Mouse (Mus musculus): Measurements from ENCODE around the gene Gm17535. TPM values are rescaled to one million over a fixed set of nuclear protein-coding genes. Genes with fewer than 3 reads are reported as not detected.
"Not testable (repeated sequence)": the region's sequence is repeated elsewhere in the genome, so short reads cannot be mapped to it uniquely, and the experiment has no call there.

Gene Gm17535
- polyA plus RNA-seq, 1 experiment from 2014 or later = not detected

GRCm38 (mm10) chr9:3030677-3031318 lies 3.6 kb upstream of the Gm17535 start:
- ATAC-seq (ENCODE audit: low read depth); H3K27ac ChIP-seq (ENCODE audit: low read length); H3K4me2 ChIP-seq (ENCODE audit: low read depth, low read length); H3K4me1 ChIP-seq (ENCODE audit: control insufficient read depth, low read depth, low read length); H3K9me3 ChIP-seq (replicated peaks; ENCODE audit: control insufficient read depth, low read length); H3K4me3 ChIP-seq (ENCODE audit: low read depth, low read length); H3K27me3 ChIP-seq (ENCODE audit: control insufficient read depth, insufficient read depth, low read depth, low read length); H3K36me3 ChIP-seq (ENCODE audit: control insufficient read depth, insufficient read depth); H3K9ac ChIP-seq (ENCODE audit: low read depth, low read length): not testable (repeated sequence)
- WGBS (ENCODE audit: insufficient replicate concordance) = 48% methylated on average over 2 of the region's 10 CpGs

- not testable (repeated sequence) for H3K4me2 ChIP-seq (ENCODE audit: low read depth, low read length); ATAC-seq (ENCODE audit: low read depth); H3K9ac ChIP-seq (ENCODE audit: low read depth, low read length); H3K36me3 ChIP-seq (ENCODE audit: control insufficient read depth, insufficient read depth); H3K4me1 ChIP-seq (ENCODE audit: control insufficient read depth, low read depth, low read length); H3K4me3 ChIP-seq (ENCODE audit: low read depth, low read length); H3K9me3 ChIP-seq (replicated peaks; ENCODE audit: control insufficient read depth, low read length); H3K27me3 ChIP-seq (ENCODE audit: control insufficient read depth, insufficient read depth, low read depth, low read length); H3K27ac ChIP-seq (ENCODE audit: low read length)
- WGBS (ENCODE audit: insufficient replicate concordance) = 60% methylated on average over 6 of the region's 8 CpGs
Observed at GRCm38 (mm10) chr9:3036577-3036976, 2.2 kb downstream of the Gm17535 start, which contains the start of gene Gm10715. Gene Gm10715, plus strand, starts transcription at chr9:3036877.

GRCm38 (mm10) chr9:3038161-3038560 lies 3.8 kb downstream of the Gm17535 start:
- H3K9me3 ChIP-seq (replicated peaks; ENCODE audit: control insufficient read depth, low read length); H3K27me3 ChIP-seq (ENCODE audit: control insufficient read depth, insufficient read depth, low read depth, low read length); H3K27ac ChIP-seq (ENCODE audit: low read length); H3K9ac ChIP-seq (ENCODE audit: low read depth, low read length); H3K4me2 ChIP-seq (ENCODE audit: low read depth, low read length); H3K36me3 ChIP-seq (ENCODE audit: control insufficient read depth, insufficient read depth); H3K4me3 ChIP-seq (ENCODE audit: low read depth, low read length); ATAC-seq (ENCODE audit: low read depth); H3K4me1 ChIP-seq (ENCODE audit: control insufficient read depth, low read depth, low read length): not testable (repeated sequence)
- 47% methylated on average over 4 of the region's 4 CpGs for WGBS (ENCODE audit: insufficient replicate concordance)

Small RNA genes lying within 50 kb of the gene (microRNA-seq; reads per million reads assigned to microRNA genes)
- not detected for gene Mir101c

Other genes with a start within 250 kb of the Gm17535 start
- not detected in 2 replicates for gene Gm10722, start 33.7 kb upstream of the Gm17535 start, polyA plus RNA-seq (2015; fragmentation: Nextera tagmentation; extraction: Ambion mirVana)
- not detected in 2 replicates for gene Gm11168, start 31.3 kb upstream of the Gm17535 start, polyA plus RNA-seq (2015; fragmentation: Nextera tagmentation; extraction: Ambion mirVana)
- gene Gm10721, start 21.5 kb upstream of the Gm17535 start, polyA plus RNA-seq (2015; fragmentation: Nextera tagmentation; extraction: Ambion mirVana) = not detected in 2 replicates
- gene Gm10720, start 18.9 kb upstream of the Gm17535 start, polyA plus RNA-seq (2015; fragmentation: Nextera tagmentation; extraction: Ambion mirVana) = not detected in 2 replicates
- gene Gm10719, start 17.2 kb upstream of the Gm17535 start, polyA plus RNA-seq (2015; fragmentation: Nextera tagmentation; extraction: Ambion mirVana) = not detected in 2 replicates
- gene Gm10718, start 11.1 kb upstream of the Gm17535 start, polyA plus RNA-seq (2015; fragmentation: Nextera tagmentation; extraction: Ambion mirVana) = not detected in 2 replicates
- gene Gm10717, start 9.2 kb upstream of the Gm17535 start, polyA plus RNA-seq (2015; fragmentation: Nextera tagmentation; extraction: Ambion mirVana) = not detected in 2 replicates
- not detected in 2 replicates for gene Gm10715, start 2.3 kb downstream of the Gm17535 start, polyA plus RNA-seq (2015; fragmentation: Nextera tagmentation; extraction: Ambion mirVana)